Mouse (Mus musculus) gastrocnemius, adult 18-20 months (tissue): ENCODE measurements around the gene Zbed5. TPM values are rescaled to one million over a fixed set of nuclear protein-coding genes. Genes with fewer than 3 reads are reported as not detected.
A peak's percentile ranks its signal among the peaks of the same experiment; 100 is the strongest.
"Not testable (repeated sequence)": the region's sequence is repeated elsewhere in the genome, so short reads cannot be mapped to it uniquely, and the experiment has no call there.

Source experiments
- DNase-seq: peaks from one replicate; pipeline ENCODE4 v3.0.0; 2021; ENCODE audit warnings: low spot score
- total RNA-seq, 2 experiments: library from RNA; stranded (reverse); gene quantifications; 2 replicates each; pipeline ENCODE4 v1.2.3; 2021

Gene Zbed5
- total RNA-seq, 2 experiments from 2014 or later: 0.32 to 0.64 TPM

- peak; percentile 87 for DNase-seq
These were observed 12.9 kb downstream of the Zbed5 start, which contains the start of gene Nupr1l for GRCm38 (mm10) chr5:129908242-129908965. Gene Nupr1l (plus strand): TSS chr5:129908540.

DNA sequence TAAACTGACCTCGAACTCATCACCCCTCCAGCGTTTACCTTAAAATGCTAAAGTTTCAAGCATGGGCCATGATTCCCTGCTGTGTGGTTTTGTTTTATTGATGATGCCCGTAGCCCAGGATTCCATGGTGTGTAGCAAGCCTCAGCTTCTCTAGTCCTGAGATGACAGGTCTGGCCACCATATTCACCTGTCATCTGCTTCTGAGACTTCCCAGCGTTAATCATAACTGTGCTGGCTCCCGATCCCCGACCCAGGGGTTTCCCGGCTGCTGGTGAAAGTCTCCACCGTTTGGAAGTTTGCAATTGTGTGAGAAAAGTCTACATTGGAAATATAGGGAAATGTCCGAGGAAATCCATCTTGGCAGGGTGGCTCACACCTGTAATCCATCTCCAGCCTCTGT lies 13.6 kb downstream of the Zbed5 start:
- DNase-seq: no peak

- no peak for DNase-seq
These were observed 14.1 kb downstream of the Zbed5 start for GRCm38 (mm10) chr5:129909591-129909990.

GRCm38 (mm10) chr5:129914024-129914423 lies 18.5 kb downstream of the Zbed5 start:
- peak; percentile 21 for DNase-seq

DNA sequence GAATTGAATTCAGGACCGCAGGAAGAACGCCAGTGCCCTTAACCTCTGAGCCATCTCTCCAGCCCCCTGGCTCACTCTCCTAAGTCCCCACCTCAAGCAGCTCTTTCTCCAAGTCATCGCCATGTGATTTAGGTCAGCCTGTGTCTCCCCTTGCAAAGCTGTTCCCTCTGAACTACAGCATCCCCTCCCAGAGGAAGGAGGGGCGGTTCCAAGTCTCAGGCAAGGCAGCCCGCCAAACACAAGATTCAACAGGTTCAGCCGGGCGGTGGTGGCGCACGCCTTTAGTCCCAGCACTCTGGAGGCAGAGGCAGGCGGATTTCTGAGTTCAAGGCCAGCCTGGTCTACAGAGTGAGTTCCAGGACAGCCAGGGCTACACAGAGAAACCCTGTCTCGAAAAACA lies 20.0 kb downstream of the Zbed5 start:
- not testable (repeated sequence) for DNase-seq

DNA sequence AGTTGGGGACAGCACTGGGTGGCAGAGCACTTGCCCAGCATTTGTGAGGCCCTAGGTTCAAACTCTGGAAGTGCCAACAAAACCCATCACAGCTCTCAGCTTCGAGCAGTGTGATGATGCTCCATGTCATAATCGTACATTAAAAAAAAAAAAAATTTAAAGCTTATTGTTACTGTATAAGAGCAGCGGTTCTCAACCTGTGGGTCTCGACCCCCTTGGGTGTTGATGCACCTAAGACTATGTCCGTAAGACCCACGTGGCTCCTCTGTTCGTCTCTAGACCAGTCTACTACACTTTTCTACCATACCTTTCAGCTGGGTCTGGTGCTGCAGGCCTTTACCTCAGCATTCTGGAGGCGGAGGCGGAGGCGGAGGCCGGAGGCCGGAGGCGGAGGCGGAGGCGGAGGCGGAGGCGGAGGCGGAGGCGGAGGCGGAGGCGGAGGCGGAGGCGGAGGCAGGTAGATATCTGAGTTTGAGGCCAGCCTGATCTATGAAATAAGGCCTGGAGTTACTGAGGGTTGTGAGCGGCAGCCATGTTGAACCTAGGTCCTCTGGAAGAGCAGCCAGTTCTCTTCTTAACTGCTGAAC lies 22.6 kb downstream of the Zbed5 start:
- DNase-seq: no peak

DNA sequence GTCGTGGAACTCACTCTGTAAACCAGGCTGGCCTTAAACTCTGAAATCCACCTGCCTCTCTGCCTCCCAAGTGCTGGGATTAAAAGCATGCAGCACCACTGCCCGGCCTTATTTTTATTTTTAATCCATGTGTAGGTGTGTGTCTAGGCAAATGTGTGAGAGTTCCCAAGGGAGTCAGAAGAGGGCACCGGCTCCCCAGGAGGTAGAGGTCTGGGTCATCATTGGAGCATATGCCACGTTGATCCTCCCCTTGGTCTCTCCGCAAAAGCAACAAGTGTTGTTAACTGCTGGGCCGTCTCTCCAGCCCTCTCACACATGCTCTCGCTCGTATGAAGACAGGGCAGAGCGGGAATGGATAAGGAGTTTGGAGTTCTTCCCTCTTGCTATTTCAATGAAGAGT lies 23.2 kb downstream of the Zbed5 start:
- no peak for DNase-seq

DNA sequence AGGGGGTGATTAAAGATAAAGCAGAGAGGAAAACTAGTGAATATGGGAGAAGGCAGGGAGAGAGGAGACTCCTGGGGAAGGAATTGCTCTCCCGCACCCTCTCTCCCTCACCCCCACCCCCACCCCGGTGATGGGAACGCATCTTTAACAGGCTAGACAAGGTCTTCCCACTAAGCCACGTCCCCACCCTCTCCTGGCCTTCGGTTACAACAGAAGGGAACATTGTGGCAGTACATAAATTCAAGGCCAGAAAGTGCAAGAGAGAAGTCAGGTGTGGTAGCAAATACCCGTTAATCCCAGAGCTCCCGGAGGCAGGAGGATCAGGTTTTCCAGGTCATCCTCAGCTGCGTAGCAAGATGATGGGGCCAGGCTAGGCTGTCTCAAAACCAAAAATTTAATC lies 23.8 kb downstream of the Zbed5 start:
- DNase-seq: no peak

DNA sequence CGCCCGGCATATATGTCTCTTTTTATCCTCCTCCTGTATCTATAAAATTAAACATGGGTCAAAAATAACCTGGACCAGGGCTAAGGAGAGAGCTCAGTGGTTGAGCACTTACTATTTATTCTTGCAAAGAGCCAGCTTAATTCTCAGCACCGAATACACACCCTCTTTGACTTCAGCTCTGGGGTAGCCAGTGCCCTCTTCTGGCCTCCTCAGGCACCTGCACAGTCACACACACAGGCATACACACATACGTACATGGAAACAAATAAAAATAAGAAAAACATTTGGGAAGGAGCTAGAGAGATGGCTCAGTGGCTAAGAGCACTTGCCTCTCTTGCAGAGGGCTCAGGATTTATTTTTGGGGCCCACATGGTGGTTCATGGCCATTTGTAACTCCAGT lies 26.4 kb downstream of the Zbed5 start:
- DNase-seq: no peak

- no peak for DNase-seq
These were observed 29.4 kb downstream of the Zbed5 start for GRCm38 (mm10) chr5:129924820-129925452.

- DNase-seq: no peak
These were observed 30.4 kb downstream of the Zbed5 start for GRCm38 (mm10) chr5:129925933-129926332.

DNA sequence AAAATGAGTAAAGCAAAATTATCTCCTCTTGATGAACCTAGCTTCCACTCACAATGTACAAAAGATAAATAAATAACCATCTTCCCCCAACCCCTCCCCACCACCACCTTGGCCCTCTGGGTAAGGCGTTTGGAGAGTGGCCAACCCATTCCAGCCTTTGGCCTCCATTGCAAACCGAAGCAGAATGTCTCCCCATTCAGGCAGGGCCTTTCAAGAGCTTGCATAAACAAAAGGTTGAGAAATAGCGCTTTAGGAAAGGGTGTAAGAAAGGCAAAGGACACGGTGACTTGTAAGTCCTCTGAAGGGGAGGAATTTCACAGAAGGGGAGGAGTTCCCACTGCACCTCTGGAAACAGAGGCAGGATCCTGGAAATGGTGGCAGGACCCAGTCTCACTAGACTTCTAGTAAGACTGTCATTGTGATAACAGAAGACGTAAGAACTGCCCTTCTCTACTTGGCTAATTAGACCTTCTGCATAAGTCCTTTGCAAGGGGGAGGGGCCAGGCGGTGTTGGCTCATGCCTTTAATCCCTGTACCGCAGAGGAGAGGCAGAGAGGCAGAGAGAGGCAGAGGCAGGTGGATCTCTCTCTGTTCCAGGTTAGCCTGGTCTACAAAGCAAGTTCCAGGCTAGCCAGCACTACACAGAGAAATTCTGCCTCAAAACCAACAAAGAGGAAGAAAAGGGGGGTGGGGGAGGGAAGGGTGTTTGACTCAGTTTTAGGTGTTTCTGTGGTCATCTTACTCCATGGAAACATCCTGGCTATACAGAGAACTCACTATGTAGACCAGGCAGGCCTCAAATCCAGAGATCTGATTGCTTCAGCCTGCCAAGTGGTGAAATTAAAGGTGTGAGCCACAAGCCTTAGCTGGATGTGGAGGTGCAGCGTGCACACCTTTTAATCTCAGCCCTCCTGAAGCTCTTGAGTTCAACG lies 34.7 kb downstream of the Zbed5 start:
- DNase-seq: no peak

- no peak for DNase-seq
These were observed 41.4 kb downstream of the Zbed5 start for GRCm38 (mm10) chr5:129936941-129937340.

GRCm38 (mm10) chr5:129940281-129940680 lies 44.8 kb downstream of the Zbed5 start:
- no peak for DNase-seq

GRCm38 (mm10) chr5:129940736-129941494 lies 45.4 kb downstream of the Zbed5 start:
- no peak for DNase-seq

- DNase-seq: peak; percentile 99
These were observed 46.0 kb downstream of the Zbed5 start, which contains the start of gene Vkorc1l1 for GRCm38 (mm10) chr5:129941495-129942045. Gene Vkorc1l1 (plus strand): TSS chr5:129941970.

DNA sequence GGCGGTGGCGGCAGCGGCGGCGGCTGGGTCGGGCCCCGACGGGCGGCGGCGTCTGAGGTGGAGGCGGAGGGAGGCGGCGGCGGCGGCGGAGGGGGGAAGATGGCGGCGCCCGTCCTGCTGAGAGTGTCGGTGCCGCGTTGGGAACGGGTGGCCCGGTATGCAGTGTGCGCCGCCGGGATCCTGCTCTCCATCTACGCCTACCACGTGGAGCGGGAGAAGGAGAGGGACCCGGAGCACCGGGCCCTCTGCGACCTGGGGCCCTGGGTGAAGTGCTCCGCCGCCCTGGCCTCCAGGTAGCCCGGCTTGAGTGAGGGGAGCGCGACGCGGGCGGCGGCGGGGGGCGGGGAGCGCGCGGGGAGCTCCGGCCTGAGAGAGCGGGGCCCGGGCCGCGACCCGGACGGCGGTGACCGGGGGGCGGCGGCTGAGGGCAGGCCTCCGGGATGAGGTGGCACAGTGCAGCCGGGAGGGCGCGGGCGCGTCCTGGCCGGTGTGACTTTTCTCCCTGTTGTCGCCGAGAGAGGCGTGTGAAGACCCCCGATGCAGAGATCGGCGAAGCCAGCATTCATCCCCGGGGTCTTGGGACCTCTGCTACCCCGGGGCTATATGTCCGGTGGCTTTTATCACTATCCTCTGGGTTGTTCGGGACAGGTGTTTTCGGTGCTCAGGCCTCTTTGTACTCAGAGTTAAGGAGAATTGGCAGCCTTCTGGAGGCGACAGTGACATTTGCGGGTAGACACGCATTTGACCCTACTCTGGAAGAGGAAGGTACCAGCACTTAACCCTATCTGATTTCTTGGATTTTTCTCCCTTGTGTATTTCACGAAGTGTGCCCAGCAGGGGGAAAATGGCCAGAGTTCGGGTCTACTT lies 46.8 kb downstream of the Zbed5 start:
- peak; percentile 23 for DNase-seq

DNA sequence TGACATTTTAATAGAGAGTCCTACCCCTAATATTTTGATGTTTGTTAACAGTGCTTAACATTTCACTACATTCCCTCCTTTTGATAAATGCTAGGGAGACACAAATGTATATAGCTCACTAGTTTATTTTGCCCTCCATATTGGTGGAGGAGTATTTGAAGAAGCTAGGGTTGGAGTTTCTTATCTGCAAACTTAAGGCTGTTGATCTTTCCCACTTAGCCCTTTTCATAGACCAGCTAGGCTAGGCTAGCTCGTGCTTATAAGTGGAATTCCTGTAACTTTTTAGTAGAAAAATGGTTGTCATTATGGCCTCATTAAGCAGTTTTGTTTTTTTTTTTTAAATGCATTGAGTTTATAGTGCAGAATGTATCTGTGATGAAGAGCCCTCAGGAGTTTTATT lies 47.9 kb downstream of the Zbed5 start:
- no peak for DNase-seq

- DNase-seq: no peak
These were observed 52.1 kb downstream of the Zbed5 start for GRCm38 (mm10) chr5:129947528-129948033.
